Mouse (Mus musculus) MN1 (cell line): Measurements from ENCODE around the gene Gm13693.
A peak's percentile ranks its signal among the peaks of the same experiment; 100 is the strongest.
"Not testable (repeated sequence)": the region's sequence is repeated elsewhere in the genome, so short reads cannot be mapped to it uniquely, and the experiment has no call there.

Experiments used
- DNase-seq: peaks from one replicate; pipeline ENCODE4 v3.0.0-alpha.2; 2016; ENCODE audit warnings: low spot score

Gm13693 gene

DNA sequence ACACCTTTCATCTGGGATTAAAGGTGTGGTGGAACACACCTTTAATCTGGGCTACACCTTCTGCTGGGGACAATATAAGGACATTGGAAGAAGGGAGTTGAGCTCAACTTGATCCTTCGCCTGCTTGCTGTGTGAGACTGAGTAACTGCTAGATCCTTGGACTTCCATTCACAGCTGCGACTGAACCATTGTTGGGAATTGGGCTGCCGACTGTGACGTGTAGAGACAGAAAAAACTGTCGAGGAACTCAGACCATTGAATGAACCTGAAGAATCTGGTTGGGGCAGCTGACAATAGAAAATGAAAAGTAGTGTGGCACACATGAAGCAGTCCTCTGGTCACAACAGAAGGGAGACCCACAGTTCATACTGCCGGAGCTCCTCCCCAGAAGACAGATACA, at the start of gene Gm13693:
TSS of gene Gm13693 (plus strand) at position 301 of the 400 bp plus-strand sequence.
- not testable (repeated sequence) for DNase-seq

DNA sequence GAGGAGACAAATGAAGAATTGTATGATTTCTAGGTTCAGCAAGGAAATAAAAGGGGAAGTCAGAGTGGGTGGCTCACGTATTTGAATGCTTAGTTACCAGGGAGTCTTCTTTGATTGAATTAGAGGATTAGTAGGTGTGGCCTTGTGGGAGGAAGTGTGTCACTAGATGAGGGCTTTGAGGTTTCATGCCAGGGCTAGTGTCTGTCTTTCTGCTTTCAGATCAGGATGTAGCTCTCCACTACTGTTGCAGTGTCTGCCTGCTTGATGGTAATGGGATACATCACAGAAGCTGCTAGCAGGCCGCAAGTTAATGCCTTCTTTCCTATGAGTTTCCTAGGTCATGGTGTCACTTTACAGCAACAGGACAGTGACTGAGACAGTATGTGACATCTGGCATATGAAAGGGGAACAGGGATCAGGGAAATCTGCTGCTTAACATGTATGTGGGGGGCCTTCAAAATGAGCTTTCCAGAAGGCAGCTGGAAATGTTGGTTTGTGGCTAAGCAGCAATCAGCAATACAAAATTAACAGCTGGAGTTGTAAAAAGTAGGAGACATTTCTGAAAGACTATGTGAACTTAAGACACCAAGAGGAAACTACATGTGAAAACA, 31.7 kb upstream of the Gm13693 start:
- DNase-seq: peak; percentile 4

DNA sequence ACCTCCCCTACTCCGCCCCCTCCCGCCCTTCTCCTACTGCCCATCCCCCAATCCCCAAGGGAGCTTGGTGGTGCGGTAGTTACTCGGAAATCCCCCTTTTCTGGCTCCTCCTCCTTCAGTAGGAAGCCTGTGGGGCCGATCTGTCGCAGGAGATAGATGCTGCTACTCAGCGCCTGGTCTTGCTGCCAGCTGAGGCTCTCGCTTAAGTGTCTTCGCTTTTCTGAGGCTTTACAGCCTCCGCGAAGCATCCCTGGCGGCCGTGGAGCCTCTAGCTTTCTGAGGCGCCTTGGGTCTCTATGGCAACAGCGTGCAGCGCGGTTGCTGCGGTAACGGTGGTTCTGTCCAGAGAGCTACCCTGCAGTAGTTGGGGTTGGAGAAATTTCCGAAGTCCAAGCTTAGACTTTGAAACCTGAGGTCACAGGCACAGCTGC, 20.4 kb upstream of the Gm13693 start, which contains the start of gene Zswim2:
TSS of gene Zswim2 (minus strand) at position 298 of the 431 bp plus-strand sequence.
- peak; percentile 64 for DNase-seq

- DNase-seq: no peak
Measured at GRCm38 (mm10) chr2:83941378-83941777, 19.9 kb upstream of the Gm13693 start.

- peak; percentile 3 for DNase-seq
Measured at GRCm38 (mm10) chr2:83941792-83942191, 19.5 kb upstream of the Gm13693 start.

DNA sequence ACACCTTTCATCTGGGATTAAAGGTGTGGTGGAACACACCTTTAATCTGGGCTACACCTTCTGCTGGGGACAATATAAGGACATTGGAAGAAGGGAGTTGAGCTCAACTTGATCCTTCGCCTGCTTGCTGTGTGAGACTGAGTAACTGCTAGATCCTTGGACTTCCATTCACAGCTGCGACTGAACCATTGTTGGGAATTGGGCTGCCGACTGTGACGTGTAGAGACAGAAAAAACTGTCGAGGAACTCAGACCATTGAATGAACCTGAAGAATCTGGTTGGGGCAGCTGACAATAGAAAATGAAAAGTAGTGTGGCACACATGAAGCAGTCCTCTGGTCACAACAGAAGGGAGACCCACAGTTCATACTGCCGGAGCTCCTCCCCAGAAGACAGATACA, 5.9 kb upstream of the Gm13693 start, which contains the start of gene Gm13698:
TSS of gene Gm13698 (plus strand) at position 301 of the 400 bp plus-strand sequence.
- DNase-seq: not testable (repeated sequence)

GRCm38 (mm10) chr2:83967013-83967412, 5.7 kb downstream of the Gm13693 start, which contains the start of gene Gm13695:
Gene Gm13695 (plus strand): TSS chr2:83967313.
- DNase-seq: not testable (repeated sequence)

- DNase-seq: not testable (repeated sequence)
Measured at GRCm38 (mm10) chr2:83972823-83973222, 11.5 kb downstream of the Gm13693 start, which contains the start of gene Gm13696. Gene Gm13696 (plus strand): TSS chr2:83973123.

DNA sequence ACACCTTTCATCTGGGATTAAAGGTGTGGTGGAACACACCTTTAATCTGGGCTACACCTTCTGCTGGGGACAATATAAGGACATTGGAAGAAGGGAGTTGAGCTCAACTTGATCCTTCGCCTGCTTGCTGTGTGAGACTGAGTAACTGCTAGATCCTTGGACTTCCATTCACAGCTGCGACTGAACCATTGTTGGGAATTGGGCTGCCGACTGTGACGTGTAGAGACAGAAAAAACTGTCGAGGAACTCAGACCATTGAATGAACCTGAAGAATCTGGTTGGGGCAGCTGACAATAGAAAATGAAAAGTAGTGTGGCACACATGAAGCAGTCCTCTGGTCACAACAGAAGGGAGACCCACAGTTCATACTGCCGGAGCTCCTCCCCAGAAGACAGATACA, 17.3 kb downstream of the Gm13693 start, which contains the start of gene Gm13694:
TSS of gene Gm13694 (plus strand) at position 301 of the 400 bp plus-strand sequence.
- not testable (repeated sequence) for DNase-seq

- not testable (repeated sequence) for DNase-seq
Measured at GRCm38 (mm10) chr2:83984443-83984842, 23.1 kb downstream of the Gm13693 start, which contains the start of gene Gm13697. Gene Gm13697 (plus strand): TSS chr2:83984743.

GRCm38 (mm10) chr2:83990253-83990652, 28.9 kb downstream of the Gm13693 start, which contains the start of gene Gm13691:
Gene Gm13691 (plus strand): TSS chr2:83990553.
- DNase-seq: not testable (repeated sequence)

DNA sequence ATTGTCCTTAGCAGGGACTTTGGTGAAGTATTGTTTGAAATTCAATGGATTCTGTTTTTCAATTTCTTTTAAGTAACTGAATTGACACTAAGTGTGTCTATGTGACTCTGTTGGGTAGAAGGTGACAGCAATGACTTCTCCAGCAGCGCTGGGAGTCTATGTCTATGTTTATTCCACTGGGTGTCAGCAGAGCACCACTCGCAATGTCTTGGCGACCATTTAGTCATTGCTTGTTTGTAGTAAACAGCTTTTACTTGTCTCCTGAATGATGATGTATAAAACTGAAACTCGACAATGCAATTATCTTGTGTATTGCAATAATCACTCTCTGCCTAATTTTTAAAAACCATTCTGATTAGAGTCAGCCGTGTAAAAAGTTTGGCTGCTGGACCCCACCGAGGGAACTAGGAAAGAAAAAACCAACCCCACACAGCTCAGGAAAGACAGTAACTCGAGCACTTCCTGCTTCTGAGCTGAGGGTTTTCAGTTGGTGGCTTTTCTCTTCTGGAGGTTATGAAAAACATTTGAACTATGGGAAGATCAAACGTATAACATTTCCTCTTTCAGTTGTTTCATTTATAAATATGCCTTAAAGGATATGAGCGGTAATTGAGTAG, 32.4 kb downstream of the Gm13693 start:
- DNase-seq: not testable (repeated sequence)

DNA sequence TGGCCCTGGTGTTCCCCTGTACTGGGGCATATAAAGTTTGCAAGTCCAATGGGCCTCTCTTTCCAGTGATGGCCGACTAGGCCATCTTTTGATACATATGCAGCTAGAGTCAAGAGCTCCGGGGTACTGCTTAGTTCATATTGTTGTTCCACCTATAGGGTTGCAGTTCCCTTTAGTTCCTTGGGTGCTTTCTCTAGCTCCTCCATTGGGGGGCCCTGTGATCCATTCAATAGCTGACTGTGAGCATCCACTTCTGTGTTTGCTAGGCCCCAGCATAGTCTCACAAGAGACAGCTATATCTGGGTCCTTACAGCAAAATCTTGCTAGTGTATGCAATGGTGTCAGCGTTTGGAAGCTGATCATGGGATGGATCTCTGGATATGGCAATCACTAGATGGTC, 33.2 kb downstream of the Gm13693 start:
- DNase-seq: not testable (repeated sequence)

GRCm38 (mm10) chr2:84008913-84009312, 47.6 kb downstream of the Gm13693 start:
- DNase-seq: no peak

GRCm38 (mm10) chr2:84009818-84010217, 48.5 kb downstream of the Gm13693 start:
- no peak for DNase-seq
